Mouse (Mus musculus) gastrocnemius, postnatal 36 days (tissue): ENCODE measurements around the gene Pak2. TPM values are rescaled to one million over a fixed set of nuclear protein-coding genes. Genes with fewer than 3 reads are reported as not detected.
"Not testable (repeated sequence)": the region's sequence is repeated elsewhere in the genome, so short reads cannot be mapped to it uniquely, and the experiment has no call there.

ENCODE experiments used
- DNase-seq, 2 experiments: peaks; one replicate each; pipeline ENCODE4 v3.0.0; 2022
- intact Hi-C: fragments of 180-260 bp; cut with DNase I; formaldehyde crosslinking; loops from one replicate; pipeline ENCODE4 v1.15.1; 2025
- total RNA-seq, 2 experiments: library from RNA; stranded (reverse); gene quantifications; 2 replicates each; pipeline ENCODE4 v1.2.3; 2021

Pak2 gene
- total RNA-seq, 2 experiments from 2014 or later: 12.0 to 13.0 TPM

DNA sequence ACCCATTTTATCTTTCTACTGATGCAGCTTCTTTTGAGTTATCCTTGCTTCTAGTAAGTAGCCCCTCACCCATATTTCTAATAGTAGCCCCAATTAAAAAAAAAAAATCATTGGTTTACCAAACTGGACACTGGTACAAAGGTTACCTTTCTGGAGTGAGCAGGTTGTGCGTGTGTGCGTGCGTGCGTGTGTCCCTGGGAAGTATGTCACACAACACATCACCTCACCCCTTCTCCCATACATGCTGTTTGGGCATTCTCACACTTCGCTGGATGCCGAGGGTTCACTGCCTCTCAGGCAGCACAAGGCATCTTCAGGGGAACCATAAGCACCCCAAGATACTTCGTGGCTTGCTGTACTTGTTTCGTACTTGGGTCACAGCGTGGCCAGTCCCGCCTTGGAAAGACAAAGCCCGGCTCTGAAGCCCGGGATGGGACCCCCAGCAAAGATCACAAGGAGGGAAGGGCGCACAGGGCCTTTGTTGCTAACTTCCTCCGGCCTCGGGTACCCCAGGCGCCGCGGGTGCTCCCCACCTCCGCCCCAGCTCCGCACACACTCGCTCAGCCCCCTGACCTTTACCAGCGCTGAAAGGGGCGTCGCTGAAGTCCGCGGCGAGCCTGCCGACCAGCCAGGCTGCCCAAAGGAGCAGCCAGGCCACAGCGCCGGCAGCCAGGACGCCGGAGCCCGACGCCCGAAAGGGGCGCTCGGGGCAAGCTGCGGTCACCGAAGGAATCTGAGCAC is 19.9 kb upstream of the Pak2 start:
- intact Hi-C loops: no loop called here
- DNase-seq: no peak

DNA sequence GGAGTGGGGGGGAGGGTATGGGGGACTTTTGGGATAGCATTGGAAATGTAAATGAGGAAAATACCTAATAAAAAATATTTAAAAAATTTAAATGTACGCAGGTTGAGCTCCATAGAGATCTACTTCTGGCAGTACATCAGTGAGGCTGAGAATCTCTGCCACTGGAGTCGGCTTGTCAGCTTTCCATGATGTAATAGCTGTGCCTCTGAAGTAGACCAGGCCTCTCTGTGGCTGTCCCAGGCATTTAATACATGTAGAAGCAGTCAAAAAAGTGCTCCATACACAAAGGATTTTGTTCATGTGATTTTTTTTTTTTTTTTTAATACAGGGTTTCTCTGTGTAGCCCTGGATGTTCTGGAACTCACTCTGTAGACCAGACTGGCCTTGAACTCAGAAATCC is 18.6 kb upstream of the Pak2 start:
- intact Hi-C loops, DNase-seq: not testable (repeated sequence)

DNA sequence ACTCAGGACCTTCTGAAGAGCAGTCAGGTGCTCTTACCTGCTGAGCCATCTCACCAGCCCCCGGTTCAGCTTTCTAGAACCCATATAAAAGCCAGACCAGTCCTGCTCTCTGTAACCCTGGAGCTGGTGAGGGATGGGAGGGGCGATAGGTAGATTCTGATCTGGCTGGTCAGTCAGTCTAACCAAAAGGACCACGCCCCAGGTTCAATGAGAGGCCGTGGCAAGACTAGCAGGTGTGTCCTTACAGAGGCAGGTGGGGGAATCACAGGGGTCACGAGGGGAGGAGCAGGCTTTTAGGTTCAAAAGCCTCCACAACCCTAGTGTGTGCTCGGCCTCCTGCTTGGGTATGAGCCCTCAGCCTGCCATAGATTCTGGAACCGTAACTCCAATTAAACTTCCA is 12.3 kb upstream of the Pak2 start:
- intact Hi-C loops: no loop called here
- no peak for DNase-seq

DNA sequence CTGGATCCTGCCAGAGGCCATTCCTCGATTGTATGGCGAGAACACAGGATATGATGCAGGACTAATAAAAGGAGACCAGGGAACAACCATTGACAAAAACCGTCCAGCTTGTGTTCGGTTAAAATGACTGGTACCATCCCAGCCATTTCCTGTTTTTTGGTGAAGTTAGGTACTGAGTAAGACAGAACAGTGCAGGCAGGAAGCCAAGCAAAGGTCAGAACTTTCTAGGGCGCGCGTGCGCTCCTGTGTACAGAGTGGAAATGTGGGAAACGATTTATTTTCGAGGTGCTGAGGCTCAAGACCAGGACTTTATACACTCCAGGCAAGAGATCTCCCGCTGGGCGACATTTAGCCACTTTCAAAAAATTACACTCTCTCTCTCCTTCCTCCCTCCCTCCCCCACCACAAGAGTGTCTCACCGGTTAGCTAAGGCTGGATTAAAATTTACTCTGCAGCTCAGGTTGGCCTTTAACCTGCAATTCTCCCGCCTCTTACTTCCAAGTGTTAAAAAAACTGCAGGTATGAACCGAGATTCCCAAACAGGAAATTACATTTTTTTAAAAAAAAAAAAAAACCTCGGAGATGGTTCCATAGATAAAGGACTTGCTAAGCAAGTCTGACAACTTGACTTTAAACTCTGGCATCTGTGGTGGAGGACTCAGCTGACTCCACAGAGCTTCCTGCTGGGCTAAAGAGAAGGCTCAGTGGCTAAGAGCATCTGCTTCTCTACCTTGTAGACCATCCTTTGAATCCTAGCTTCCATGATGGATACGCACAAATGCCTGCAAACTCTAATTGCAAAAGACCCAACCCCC is 8.7 kb upstream of the Pak2 start:
- DNase-seq: no peak
- intact Hi-C loops: no loop called here

DNA sequence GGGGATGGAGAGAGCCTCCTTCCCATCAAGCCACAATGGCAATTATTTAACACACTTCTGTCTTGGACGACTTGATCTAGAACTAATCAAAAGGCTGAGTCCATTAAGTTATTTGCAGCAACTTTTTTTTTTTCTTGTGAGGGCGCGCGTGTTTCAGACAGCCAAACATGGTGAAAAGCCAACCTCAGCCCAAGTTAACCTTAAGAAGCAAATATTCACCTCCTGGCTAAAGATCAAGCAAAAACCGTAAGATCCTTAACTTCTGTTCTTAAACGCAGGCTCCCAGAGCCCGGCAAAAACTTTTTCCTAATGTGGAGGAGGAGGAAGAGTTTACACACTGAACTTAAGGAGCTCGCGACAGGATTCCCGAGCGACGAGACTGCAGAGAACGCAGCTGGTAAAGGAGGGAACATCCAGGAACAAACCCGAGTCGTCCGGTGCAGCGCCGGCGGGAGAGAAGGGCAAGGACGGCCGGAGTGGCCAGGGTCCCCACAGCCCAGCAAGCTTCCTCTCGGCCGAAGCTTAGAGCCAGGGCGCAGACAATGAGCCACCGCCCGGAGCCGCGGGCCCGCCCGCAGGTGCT is 643 bp downstream of the Pak2 start:
- DNase-seq: no peak
- intact Hi-C loops: no loop called here

DNA sequence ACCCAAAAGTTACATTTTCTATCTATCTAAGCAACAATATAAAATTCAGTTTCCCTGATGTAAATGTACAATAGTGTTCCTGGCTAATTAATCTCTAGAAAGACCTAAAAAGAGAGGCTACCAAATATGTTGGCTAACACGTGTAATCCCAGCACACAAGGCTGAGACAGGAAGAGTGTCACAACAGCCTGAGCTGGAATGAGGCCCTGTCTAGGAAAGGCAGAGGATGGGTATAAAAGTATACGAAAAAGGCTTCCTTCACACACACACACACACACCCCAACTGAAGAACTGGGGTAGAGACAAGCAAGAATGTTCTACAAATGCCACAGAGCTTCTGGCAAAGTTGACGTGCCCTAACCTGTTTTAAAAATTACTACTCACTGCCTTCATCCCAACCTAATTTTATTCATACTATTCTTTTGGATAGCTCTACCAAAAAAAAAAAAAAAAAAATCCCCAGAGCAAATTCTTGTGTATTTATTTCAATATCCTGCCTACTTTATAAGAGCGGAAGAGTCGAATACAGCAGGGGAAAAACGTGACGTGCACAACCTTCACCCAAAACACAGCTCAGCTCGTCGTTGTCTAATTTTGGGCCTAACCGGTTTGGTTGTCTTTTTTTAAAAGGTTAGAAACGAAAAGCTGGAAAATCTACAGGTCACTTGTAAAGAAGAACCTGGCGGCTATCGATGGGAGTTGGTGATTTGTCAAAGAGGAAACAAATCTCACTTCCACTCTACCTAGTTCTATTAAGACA is 1.3 kb downstream of the Pak2 start:
- DNase-seq: no peak
- intact Hi-C loops: no loop called here

DNA sequence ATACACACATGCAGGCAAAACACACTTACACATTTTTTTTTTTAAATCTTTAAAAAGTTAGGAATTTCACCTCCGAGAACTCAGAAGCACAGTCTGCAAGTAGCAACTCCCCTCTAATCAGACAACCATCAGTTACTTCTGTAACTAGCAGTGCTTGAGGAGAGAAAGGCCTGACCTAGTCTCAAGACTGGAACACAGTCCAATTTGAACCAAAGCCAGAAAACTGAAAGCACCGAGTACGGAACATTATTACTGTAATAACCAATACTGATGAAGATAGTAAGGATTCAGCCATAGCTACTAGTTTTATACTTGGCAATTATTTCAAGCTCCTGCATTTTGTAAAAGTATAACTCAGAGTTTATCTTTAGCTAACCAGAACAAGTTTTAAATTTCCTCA is 2.7 kb downstream of the Pak2 start:
- intact Hi-C loops: no loop called here
- no peak for DNase-seq

DNA sequence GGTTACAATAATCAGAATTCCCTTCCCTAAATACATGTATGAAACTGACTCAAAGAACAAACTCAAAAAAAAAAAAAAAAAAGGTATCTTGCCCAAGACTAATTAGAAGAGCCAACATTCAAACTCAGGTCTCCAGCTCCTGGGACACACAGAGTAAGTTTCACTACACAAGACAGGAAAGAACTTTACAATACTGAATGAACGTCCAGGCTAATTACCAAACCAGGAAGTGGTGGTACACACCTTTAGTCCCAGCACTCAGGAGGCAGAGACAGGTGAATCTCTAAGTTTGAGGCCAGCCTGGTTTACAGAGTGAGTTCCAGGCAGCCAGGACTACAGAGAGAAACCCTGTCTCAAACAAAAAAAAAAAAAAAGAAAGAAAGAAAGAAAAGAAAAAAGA is 3.4 kb downstream of the Pak2 start:
- intact Hi-C loops: no loop called here
- no peak for DNase-seq

DNA sequence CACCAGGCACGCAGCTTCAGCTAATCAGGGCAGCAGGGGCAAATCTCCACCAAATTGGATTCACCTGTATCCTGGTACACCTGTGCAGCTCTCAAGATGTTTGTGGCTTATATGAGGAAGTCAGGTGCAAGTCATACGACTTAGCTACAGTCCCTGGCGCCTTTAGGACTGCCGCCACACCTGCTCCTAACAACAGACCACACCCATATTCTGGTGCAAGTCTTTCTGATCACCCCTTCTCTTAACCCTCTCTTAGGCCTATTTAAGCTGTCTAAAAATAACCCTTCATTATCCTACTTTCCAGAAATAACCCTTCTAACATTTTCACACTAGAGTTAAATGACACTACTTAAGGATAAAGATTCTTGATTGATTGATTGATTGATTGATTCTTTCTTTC is 9.1 kb downstream of the Pak2 start:
- intact Hi-C loops, DNase-seq: not testable (repeated sequence)

DNA sequence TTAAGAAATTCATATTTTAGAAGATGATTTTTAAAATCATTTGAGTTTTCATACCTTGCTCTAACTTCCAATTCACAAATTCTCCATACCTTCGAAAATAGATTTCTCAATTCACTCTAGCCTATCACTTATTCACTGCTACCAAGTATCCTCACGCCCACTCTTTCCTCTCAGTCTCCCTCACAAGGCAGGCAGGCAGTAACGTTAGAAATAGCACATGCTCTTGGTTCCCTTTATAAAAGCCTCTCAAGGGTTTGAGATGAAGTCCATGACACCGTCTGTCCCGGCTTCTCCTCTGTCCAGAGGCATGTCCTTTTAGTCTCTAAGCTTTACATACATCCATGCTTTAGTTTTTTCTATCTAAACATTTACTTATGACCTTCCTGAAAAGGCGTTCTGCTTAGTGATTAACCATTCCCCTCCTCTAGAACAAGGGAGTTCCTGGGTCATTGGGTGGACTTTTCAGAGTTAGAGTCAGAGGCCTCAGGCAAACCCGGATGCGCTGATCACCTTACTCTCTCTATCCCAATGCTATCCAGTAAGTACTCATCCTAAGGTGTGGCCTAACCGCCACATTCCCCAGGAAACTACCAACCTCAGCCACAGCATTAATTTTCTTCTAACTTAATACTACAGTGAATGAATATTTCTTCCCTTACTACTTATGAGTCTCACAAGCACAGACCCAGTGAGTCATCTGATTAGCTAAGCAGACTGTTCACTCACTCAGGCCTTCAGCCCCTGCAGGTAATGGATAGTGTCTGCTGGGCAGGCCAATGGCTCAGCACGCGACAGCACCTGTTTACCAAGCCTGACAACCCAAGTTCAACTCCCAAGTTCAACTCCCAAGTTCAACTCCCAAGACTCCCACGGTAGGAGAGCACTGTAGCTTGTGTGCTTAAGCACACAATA is 10.5 kb downstream of the Pak2 start:
- no peak for DNase-seq
- intact Hi-C loops: no loop called here

DNA sequence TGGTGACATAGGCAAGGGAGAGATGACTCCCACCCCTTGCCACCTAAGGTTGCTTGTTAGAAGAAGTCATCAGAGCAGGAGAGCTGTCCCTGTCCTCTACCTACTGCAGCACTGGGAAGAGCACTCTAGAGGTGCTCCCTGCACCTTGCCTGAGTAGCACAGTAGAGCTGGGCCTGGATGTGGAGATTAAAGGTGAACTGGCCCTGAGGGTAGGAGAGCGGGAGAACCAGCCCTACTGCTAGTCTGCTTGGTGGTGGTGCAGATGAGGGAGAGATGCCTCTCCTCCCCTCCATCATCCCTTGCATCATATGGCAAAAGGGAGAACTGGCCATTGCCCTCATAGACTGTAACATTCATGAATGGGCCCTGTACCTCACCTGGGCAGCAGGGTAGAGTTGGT is 12.2 kb downstream of the Pak2 start:
- intact Hi-C loops: no loop called here
- no peak for DNase-seq

DNA sequence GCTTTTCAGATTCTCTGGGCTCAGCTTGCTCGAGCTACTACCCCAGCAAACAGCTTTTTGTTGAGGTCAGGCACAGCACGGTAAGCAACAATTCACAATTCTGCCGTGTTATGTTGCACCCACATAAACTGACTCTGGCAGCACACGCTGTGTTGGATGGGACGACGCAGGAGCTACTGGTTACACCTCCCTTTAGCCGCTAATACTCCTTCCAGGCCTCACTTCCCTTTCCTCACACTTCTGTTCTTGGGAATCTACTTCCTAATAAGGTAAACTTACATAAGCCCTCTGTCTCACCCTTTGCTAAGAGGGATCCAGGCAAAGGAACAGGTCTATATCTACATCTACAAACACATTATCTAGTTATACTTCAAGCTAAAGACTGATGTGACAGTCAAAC is 15.2 kb downstream of the Pak2 start:
- intact Hi-C loops: no loop called here
- DNase-seq: no peak

DNA sequence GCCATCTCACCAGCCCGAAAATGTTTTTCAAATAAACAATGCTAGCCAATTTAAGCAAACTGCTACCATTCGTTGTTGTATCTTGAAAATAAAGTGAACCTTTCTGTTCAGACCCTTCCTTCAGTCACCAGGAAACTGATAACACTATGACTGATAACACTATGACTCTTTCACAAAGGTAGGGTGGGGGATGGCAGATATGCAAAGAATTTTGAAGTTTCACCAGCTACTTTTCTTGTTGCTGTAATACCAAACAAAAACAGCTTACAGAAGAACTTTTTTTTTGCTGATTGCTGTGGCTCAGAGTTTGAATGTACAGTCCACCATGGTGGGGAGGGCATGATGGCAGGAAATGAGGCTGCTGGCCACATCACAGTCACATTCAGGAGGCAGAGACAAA is 16.9 kb downstream of the Pak2 start:
- no peak for DNase-seq
- intact Hi-C loops: no loop called here

DNA sequence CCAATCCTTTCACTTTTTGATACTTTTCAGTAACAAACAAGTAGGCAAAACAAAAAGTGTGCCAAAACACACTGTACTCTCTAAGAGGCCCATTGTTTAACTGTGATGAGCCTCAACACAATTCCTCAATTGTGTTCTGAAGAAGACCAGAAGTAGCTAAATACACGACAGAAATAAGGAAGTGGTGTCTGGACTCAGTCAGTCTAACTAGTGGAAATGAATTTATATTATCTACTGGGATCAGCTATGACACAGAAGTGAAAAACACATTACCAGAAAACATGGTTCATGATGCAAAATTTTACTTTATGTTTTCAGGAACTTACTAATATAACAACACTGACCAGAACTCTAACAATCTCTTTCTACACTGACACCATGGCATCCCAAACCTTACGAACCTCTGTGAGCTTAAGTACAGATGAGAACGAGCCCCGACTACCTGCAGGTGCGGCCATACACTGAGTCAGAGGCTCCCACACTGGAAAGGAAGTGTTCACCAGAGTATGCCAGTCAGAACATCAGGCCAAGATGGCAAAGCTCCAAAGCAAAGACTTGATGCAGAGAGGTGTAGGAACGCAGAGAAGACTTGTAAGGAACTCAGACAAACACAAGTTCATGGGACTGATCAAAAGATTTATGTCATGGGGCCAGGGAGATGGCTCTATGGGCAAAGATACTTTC is 19.2 kb downstream of the Pak2 start:
- intact Hi-C loops: no loop called here
- no peak for DNase-seq

DNA sequence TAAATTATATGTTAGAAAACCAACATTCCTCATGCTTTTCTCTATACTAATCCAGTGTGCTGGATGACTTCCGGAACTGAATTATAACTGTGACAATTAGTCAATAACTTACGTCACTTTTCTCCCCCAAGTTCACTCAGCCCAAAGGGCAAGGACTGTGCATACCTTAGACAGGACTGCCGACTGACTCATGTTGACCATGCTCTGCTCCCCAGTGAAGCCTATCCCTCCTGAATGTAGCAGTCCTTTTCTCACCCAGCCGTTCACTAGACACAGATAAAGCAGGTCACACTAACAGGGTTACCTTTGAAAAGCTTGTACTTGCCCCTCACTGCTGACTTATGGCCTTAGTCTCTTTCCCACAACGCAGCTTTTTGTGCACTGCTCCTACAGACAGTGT is 20.3 kb downstream of the Pak2 start:
- DNase-seq: no peak
- intact Hi-C loops: no loop called here

DNA sequence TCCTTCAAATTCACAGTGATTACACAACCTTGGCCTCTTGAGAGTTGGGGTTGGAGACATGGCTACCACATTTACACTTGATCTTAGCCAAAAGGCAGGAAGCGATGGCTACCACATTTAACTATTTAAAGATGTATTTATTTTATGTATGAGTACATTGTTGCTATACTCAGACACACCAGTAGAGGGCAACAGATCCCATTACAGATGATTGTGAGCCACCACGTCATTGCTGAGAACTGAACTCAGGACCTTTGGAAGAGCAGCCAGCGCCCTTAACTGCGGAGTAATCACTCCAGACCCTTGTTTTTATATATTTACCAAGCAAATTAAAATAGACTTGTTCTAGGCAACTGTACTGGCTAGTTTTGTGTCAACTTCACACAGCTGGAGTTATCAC is 36.8 kb downstream of the Pak2 start:
- intact Hi-C loops: no loop called here
- DNase-seq: no peak

DNA sequence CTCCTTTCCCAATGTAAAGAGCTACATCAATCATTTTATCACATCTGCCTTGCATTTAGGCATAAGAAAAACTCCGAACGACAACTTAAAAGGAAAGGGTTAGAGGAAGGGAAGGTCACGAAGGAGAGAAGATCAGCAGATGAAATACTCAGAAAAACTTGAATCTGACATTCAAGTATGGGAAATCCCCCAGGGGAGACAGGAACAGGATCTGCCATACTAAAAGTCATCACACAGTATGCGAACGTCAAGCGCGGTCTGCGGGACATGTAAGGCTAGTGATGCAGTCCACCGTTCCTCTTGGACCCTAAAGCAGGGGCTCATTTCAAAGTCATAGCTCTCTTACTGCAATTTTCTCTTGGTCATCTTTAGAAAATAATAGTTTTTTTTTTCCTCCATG is 59.5 kb downstream of the Pak2 start:
- intact Hi-C loops: no loop called here

DNA sequence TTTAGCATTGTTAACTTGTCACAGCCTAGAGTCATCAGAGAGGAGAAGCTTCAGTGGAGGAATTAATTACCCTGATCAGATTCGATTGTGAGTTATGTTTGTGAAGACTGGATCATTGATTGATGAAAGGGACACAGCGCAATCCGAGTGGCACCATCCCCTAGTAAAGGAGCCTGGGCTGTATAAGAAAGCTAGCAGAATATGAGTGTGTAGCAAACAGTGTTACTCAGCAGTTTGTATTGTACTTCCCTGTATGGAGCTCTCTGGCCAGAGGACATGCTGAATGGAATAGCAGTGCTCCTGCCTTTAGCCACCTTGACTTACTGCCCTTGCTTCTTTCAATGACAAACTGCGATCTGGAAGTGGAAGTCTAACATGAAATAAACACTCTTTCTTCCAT is 68.8 kb downstream of the Pak2 start:
- intact Hi-C loops: no loop called here
- DNase-seq: no peak

More for the DNA sequence above, 59.5 kb downstream of the Pak2 start:
- no peak for DNase-seq

DNA sequence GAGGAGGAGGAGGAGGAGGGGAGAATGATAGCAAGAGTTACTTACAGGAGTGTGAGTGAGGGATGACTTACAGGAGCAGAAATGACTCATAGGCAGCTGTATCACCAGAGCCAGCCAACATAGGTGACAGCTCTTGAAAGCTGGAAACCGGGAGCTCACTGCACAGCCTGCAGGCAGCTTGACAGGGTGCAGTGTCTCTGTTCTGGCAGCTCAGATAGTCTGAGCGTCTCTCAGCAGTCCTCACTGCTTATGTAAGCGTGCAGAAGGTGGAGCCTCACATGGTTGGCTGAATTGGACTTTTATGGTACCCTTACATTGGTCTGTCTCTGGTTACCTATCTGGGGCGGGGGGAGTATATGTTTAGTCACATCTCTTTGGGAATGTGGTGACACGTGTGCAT is 69.2 kb downstream of the Pak2 start:
- DNase-seq: no peak
- intact Hi-C loops: no loop called here
